Mouse (Mus musculus) thymus, postnatal 10 days (tissue): ENCODE data around the gene Cdc42ep1.

Experiments used
- DNase-seq, 2 experiments: peaks; one replicate each; pipeline ENCODE4 v3.0.0; 2021; ENCODE audit warnings: low spot score in 2 of 2

The Cdc42ep1 gene

DNA sequence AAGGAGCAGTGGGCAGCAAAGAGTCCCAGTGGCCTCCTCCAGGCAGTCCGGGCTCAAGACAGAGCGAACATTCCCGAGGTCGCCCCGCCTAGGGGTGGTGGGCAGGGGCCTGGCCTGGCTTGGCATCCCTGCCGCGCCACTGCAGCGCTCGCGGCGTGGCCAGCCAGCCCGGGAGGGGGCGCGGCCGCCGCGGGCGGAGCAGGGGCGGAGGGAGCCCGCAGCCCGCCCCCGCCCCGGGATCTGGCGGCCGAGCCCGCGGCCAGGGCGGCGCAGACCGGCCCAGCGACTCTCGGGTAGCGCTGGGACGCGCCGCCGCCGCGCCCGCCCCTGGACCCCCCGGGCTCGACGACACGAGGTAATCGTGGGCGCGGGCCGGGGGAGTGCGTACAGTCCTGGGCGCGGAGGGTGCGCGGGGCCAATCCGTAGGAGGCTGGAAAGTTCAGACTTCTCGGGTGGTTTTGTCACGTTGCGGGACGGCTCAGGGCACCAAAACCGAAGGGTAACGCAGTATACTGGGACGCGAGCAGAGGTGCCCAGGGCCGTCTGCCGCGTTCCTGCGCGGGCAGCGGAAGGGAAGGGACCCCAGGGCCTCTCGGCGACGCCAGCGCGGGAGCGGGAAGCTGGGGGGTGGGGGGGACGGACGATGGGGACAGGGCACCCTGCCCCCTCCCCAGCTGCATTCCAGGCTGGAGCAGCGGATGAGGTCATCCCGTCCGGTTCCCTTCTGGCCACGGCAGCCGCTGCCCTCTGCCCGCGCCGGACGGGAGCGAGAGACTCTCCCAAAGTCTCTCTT is at the start of gene Cdc42ep1:
Gene Cdc42ep1 (plus strand): TSS at position 254 of the 793 bp plus-strand sequence.
- DNase-seq = no peak

DNA sequence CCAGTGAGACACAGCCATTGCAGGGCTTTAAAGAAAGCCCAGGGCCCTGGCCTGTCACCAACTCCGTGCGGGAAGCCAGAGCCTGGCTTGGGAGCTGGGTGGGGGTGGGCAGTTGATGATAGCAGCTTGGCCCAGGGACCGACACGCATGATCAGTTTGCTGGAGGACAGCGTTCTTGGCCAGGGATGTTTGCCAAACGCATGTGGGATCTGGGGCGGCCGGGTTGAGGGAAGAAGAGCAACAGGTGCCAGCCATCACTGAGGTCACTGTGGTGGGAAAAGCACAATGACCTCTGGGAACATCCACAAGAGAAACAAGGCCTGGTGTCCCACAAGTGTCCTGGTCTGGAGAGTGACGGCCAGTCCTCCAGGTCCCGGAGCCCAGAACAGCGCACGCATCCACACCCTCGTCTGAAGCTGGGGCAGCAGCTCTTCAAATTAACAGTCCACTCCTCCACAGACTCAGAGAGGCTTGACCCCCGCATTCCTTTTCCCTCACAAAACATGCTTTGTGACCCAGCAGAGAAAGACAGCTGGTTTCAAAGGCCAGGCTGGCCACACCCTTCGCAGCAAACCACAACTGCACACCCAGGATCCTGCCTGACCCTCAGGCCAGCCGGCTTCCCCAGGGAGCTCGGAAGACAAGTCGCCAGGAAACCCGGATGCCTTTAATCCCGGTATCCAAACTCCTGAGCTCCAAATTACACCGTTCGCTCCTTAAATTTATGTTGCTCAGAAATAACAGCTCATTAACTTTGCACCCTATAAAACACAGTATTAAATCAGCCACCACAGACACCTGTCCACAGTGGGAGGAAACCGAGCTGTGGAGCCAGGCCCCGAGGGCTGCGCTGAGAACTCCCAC is 46.0 kb upstream of the Cdc42ep1 start:
- no peak for DNase-seq

DNA sequence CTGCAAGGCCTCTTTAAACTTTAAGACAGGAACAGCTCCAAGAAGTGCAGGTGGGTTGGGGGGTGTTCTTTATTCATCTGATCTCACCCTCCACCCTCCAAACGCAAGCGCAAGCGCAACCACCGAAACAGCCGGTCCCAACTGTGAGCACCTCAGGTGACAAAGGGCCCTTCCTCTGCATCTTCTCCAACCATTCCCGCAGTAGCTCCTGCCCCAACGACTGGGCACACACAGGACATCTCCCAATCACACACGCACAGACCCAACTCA is 45.4 kb upstream of the Cdc42ep1 start:
- DNase-seq = peak; percentile 29 to 31

DNA sequence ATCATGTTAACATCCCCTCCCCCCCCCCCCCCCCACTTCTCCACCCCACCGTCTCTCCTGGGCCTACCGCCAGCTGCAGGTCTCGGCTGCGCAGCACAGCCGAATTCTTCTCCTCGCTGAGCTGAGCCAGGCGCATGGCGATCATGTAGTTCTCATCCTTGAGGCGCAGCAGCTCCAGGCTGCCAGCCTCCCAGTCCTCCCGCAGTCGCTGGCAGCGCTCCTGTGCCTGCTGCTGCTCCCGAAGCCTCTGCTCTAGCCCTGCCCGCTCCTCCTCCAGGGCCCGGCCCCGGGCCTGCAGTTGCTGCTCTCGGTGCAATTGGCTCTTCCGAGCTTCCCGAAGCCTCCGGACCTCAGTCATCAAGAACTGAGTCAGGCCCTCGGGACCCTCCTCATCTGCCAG is 43.4 kb upstream of the Cdc42ep1 start:
- DNase-seq = no peak

DNA sequence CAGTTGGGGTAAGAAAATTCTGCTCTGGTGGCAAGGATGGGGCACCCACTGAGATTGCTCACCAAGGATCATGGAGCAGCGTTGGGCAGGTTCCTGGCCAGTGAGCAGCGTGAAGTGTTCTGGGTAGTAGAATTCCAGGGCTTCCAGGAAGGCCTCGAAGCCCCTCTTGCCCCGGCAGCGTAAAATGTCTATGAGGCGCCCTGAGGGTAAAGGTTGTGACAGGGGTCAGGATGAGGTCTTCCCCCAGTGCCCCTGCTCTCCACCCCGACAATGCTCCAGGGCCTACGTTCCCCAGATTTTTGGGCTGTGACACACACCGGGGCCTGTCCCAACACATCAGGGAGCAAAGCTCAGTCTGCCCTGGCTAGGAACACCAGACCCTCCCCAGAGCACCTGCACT is 40.9 kb upstream of the Cdc42ep1 start:
- DNase-seq = no peak

DNA sequence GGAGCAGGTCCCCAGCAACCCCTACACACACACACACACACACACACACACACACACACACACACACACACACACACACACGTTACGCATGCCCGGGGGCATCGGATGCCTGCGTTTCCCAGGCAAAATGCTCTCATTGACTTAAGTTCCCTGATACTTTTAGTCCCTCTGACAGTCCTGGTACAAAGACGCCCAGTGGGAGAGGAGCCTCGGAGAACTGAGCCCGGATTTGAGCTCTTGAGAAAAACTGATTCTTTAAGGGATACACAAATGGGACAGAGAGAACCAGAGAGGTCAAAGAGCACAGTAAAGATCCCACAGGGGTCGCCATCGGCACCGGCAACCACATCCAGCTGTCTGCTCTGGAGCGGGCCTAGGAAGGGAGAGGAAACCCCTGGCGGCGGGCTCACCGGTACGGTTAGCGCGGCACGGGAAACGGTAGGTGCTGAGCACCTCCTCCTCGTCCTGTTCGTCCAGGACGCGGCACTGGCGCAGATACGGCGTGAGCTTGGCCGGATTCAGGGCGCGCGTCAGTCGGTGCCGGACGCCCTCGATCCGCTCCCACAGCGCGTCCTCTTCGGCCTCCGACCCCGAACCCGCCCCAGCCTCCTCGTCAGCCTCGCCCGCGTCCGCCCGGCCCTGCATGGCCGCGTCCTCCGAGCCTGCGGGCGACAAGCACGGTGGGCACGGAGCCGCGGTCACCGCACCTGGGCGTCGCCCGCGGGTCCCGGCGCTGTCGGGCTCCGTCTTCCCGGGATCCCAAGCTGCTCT is 40.3 kb upstream of the Cdc42ep1 start:
- peak; percentile 13 to 45 for DNase-seq

DNA sequence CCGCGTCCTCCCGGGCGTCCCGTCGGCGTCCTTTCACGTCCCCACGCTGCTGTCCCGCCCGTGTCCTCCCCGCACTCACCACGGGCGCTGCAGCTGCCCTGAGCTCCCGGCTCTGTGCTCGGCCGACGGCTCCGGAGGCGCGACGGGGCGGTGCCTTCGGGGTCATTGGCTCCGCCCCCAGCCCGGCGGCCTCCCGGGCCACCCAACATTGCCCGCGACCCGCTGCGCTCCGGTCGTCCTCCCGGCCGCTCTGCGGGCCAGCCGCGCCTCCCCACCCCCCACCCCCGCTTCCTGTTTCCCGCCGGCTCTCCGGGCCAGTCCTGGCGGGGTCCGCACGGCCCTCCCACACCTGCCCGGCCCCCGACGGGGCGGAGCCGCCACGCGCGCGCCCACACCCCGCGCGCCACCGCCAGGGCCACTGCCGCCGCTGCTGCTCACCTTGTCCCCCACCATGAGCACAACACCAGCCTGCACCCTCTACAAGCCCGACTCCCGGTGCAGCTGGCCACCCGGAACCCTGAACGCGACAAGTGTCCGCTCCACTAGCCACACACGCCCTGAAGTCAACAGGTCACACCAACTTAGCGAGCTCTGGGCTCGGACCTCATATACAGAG is 39.5 kb upstream of the Cdc42ep1 start, which contains the start of gene Card10:
Gene Card10 (minus strand): TSS at position 267 of the 616 bp plus-strand sequence.
- no peak for DNase-seq

DNA sequence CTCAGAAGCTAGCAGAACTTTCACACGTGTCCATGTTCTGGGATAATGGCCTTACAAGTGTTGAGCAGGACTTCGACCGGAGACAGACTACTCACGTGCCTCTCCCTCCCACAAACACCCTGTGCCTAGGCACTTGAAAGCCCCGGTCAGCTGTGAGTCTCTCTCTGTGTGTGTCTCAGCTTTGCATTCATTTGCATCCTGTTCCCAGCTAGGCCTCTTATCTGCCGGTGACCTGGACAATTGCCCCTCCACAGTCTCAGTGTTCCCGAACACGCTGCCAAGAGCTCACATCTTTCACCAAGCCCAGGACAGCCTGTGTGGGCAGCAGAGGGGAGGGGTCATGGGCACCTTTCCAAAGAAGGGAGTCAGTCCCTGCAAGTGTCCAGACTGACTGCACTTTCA is 38.9 kb upstream of the Cdc42ep1 start:
- DNase-seq = no peak

DNA sequence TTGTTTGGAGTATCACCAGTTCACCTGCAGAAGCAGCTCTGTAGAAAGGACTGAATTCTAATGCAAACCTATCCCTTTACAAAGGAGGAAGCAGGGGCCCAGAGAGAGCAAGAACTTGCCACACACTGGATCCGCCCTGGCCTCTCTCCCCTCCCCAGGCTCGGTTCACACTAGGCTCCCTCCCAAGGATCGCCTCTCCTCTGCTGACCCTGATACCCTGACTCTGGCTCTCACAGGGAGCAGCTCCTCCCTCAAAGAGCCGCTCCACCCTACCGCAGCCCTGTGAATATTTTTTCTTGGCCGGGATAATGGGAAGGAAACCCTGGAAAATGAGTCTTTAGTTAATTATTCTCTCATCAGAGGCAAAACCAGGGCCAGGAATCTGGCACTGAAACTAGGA is 38.1 kb upstream of the Cdc42ep1 start:
- no peak for DNase-seq

DNA sequence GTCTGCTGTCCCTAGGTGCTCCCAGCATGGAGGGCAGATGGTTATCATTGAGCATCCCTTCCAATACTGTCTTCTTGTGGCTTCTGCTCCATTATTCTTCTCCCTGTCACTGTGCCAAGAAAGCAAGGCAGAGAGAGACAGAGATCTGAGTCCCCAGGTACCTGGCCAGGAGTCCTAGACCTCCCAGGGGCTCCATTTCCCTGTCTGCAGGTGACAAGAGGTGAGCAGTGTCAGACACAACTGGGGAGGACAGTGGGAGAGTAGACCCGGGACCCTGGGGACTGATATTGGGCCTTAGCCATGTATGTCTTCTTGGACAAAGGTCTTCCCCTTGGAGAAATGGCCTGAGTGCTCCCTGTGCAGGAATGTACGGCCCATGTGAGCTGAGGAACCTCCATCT is 37.1 kb upstream of the Cdc42ep1 start:
- no peak for DNase-seq

DNA sequence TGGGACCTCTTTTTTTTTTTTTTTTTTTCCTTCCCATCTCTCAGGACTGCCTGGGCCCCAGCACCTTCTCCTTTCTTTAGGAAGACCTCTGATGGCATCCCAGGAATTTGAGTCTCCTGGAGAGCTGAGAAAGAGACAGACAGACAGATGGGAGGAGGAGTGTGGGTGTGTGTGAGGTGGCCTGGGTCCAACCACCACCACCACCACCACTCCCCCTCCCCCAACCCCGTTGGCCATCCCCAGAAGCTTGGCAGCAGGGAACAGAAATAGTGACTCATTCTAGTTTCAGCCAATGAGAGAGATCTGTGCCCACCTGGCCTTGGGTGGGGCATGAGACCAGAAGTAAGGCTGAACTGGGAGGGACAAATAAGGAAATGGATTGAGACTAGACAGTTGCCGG is 35.8 kb upstream of the Cdc42ep1 start:
- DNase-seq = no peak

DNA sequence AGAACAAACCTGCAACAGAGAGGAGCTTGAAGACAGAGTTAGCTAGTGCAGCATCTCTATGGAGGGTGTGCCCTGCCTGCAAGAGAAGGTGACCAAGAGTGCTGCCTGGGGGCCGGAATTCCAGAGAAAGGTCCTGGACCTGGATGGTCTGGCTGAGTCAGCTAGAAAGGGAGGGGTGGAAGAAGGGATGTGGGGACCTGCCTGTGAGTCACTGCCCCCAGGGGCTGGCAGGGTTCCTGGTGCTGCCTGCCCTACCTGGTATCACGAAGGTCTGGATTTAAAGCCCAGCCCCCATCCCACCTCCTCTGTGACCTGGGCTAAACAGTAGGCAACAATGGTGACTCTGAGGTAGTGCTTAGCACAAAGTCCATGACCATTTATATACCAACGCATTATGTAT is 35.3 kb upstream of the Cdc42ep1 start:
- no peak for DNase-seq

DNA sequence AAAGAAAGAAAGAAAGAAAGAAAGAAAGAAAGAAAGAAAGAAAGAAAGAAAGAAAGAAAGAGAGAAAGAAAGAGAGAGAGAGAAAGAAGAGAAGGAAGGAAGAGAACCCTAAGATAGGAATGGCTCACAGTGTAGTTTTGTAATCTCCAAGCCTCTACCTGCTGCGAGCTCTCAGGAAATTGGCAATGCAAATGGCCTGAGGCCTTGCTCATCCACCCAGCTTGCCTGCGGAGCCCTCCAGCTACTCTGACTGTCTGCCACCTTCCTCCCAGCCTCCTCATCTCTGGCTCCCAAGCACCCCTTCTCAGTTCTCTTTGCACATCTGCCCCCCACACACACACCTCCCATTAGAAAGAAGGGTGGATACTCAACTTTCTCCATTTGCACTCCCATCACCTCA is 33.4 kb upstream of the Cdc42ep1 start:
- DNase-seq = no peak

DNA sequence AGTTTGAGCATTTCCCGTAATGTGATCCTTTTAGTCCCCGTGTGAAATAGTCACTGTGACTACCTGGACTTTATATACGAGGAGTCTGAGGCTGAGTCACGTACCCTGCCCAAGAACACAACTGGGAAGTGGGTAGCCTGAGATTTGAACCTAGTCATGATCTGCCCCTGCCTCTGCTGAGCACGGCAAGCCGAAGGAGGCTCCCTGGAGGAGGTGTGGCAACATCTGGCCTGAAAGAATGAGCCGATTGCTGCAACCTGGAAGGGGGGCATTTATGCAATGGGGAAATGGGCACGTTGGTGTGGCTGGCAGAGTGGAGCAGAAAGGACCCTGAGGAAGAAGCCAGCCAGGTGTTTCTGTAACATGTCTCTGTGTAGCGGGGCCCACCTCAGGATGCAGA is 32.7 kb upstream of the Cdc42ep1 start:
- no peak for DNase-seq

DNA sequence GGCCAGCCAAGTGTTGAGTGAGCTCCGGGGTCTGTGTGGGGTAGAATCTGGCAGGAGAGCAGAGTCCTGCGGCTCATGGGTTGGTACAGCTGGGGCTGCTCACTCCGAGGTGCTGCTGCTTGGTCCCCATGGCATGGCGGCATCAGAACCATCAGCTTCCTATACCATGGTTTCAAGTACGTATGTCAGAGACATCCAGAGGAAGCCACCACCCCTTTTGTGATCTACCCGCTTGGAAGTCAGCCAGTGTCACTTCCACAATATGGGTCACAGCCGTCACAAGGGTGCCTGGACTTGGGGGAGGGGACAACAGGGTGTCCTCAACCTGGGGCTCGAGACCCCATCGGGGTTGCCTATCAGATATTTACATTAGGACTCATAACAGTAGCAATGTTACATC is 32.3 kb upstream of the Cdc42ep1 start:
- no peak for DNase-seq

DNA sequence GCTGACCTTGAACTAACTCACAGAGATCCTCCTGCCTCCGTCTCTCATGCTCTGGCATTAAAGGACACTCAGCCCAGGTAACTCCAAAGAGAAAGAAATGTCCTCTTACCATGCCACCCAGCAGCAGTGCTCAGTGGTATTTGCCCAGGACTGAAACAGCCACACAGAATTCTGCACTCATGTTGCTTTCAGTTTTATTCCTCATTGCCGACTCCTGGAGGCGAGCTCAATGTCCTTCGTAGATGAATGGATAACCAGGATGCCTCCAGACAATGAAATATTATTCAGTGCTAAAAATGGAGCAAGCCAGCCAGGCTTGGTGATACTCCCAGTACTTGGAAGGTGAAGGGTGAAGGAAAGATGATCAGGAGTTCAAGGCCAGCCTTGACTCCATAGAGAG is 28.8 kb upstream of the Cdc42ep1 start:
- DNase-seq = no peak

DNA sequence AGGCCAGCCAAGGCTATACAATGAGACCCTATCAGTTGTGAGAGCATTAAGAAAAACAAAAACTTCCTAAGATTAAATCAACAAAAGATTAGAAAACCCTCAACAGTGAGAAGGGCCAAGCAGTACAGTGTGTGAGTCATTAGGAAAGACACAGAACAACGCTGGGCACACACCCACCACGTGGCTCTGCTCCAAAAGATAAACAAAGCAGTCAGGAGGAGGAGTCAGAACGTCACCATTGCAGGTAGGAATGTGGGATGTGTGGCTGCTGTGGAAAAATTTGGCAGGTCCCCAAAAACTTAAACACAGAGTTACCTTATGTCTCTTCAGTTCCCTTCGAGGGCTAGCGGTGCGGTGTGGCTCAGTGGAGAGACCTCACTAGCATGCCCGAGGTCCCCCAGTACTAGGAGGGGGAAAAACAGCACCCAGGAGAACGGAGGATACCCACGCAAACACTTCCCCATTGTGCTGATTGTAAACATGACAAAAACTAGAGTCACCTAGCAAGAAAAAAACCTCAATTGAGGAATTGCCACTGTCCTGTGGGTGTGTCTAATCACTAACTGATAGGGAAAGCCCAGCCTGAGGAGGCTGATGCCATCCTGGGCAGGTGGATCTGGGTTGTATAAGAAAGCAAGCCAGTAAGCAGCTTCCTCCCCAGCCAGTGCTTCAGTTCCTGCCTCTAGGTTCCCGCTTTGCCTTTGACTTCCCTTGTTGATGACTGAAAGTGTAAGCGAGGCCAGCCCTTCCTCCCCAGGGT is 26.9 kb upstream of the Cdc42ep1 start:
- DNase-seq = no peak

DNA sequence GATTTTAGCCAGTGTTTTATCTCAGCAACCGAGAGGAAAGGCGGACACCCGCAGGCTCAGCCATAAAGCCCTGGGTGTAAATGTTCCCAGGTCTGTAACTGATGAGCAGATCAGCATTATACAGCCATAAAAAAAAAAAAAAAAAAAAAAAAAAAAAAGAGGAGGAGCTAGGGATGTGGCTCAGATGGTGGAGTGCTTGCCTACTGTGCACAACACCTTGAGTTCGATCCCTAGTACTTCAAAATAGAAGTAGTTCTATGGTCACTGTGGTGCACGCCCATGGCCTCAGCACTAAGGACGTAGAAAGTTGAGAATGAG is 26.4 kb upstream of the Cdc42ep1 start:
- DNase-seq = no peak

DNA sequence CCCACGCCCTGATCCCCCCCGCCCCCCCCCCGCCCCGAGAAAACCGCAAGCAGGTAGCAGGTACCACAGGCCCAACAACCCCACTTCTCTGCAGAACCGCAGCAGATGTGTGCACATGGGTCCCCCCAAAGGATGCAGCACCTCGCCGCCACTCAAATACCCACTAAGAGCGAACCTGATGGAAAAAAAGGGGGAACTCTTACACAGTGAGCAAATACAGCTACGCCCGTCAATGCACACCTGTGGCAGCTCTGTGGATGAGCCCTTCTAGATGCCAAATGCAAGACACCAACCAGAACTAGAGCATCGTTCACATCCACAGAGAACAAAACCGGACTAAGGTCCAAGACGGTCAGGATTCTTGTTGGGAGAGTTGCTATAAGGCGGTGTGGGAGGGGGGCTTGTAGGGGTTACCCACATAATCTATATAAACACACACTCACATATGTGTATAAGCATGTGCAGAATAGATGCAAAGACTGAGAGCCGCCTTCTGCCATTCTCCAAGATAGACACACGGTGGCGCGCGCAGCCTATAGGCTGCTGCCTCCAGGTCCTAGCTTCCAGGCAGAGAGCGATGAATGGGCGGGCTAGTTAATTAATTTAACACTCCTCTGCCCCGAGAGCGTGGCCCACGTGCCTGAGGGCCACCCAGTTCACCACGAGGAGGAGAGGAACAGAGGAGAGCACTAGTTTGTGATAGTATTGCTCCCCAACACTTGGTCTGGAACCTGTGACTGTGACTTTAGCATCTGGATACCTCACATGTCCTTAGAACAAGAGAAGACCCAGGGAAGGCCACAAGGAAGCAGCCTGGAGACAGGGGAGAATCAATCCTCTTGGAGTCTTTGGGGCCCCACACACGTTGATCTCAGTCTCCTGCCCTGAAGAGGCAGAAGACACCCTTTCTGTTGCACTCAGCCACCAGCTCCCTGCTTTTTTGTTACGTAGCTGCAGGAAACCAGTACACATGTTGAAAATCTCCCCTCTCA is 15.9 kb upstream of the Cdc42ep1 start:
- peak; percentile 50 to 72 for DNase-seq

DNA sequence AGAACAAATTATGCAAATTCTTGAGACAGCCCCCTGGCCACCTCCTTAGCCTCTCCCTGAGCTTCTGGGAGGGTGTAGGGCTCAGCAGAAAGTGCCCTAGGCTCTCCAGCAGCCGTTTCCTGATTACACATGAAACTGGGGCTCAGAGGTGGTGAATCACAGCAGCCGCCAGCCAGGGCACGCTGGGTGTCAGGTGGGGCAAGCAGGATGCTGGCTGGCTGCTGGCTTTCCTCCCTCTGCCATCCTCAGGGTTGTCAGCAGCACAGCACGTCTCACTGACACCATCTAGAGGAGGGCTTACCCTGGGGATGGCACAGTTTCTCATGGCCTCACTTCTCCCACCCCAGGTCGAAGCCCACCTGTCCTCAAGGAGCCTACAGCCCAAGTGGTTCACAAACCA is 14.1 kb upstream of the Cdc42ep1 start:
- peak; percentile 60 to 64 for DNase-seq
